Mouse (Mus musculus): ENCODE measurements at regions not wholly inside any gene's neighbourhood (a gene's known extent, or its start where the extent isn't known, plus 50 kb on each side); places are given as distances from the start of the nearest gene placed in this dataset.
A peak's percentile ranks its signal among the peaks of the same experiment; 100 is the strongest.

- DNase-seq (ENCODE audit: low read depth, low spot score), result no peak
Measured at GRCm38 (mm10) chr6:93150531-93150930, 207.2 kb upstream of the Adamts9 start.

- DNase-seq (ENCODE audit: low read depth, low spot score), result no peak
Measured at GRCm38 (mm10) chr6:93149956-93150355, 206.7 kb upstream of the Adamts9 start.

- DNase-seq (ENCODE audit: low read depth, low spot score), result no peak
Measured at GRCm38 (mm10) chr6:93140331-93140731, 197.0 kb upstream of the Adamts9 start.

- DNase-seq (ENCODE audit: low read depth, low spot score), result peak; percentile 78
Measured at GRCm38 (mm10) chr6:93133940-93134339, 190.6 kb upstream of the Adamts9 start.

- no peak for DNase-seq (ENCODE audit: low read depth, low spot score)
Measured at GRCm38 (mm10) chr6:93130946-93131685, 187.8 kb upstream of the Adamts9 start.

- DNase-seq (ENCODE audit: low read depth, low spot score), result no peak
Measured at GRCm38 (mm10) chr6:93119482-93119881, 176.2 kb upstream of the Adamts9 start.

GRCm38 (mm10) chr6:93113361-93113760 is 170.1 kb upstream of the Adamts9 start:
- DNase-seq (ENCODE audit: low read depth, low spot score), result peak; percentile 46

GRCm38 (mm10) chr6:93094730-93095360 is 151.6 kb upstream of the Adamts9 start:
- DNase-seq (ENCODE audit: low read depth, low spot score), result no peak

- no peak for DNase-seq (ENCODE audit: low read depth, low spot score)
Measured at GRCm38 (mm10) chr6:93093770-93094169, 150.5 kb upstream of the Adamts9 start.

GRCm38 (mm10) chr6:93087329-93087728 is 144.0 kb upstream of the Adamts9 start:
- no peak for DNase-seq (ENCODE audit: low read depth, low spot score)

GRCm38 (mm10) chr6:93084286-93084685 is 141.0 kb upstream of the Adamts9 start:
- peak; percentile 52 for DNase-seq (ENCODE audit: low read depth, low spot score)

GRCm38 (mm10) chr6:93083716-93084115 is 140.4 kb upstream of the Adamts9 start:
- no peak for DNase-seq (ENCODE audit: low read depth, low spot score)

- no peak for DNase-seq (ENCODE audit: low read depth, low spot score)
Measured at GRCm38 (mm10) chr6:93082205-93082604, 138.9 kb upstream of the Adamts9 start.

GRCm38 (mm10) chr6:93076681-93077080 is 133.4 kb upstream of the Adamts9 start:
- DNase-seq (ENCODE audit: low read depth, low spot score), result no peak

- DNase-seq (ENCODE audit: low read depth, low spot score), result no peak
Measured at GRCm38 (mm10) chr6:93075867-93076266, 132.6 kb upstream of the Adamts9 start.

- DNase-seq (ENCODE audit: low read depth, low spot score), result no peak
Measured at GRCm38 (mm10) chr6:93075011-93075410, 131.7 kb upstream of the Adamts9 start.

- no peak for DNase-seq (ENCODE audit: low read depth, low spot score)
Measured at GRCm38 (mm10) chr6:93070916-93071315, 127.6 kb upstream of the Adamts9 start.

GRCm38 (mm10) chr6:93067808-93068207 is 124.5 kb upstream of the Adamts9 start:
- no peak for DNase-seq (ENCODE audit: low read depth, low spot score)

- no peak for DNase-seq (ENCODE audit: low read depth, low spot score)
Measured at GRCm38 (mm10) chr6:93066553-93067376, 123.5 kb upstream of the Adamts9 start.

- no peak for DNase-seq (ENCODE audit: low read depth, low spot score)
Measured at GRCm38 (mm10) chr6:93065917-93066552, 122.7 kb upstream of the Adamts9 start.

- no peak for DNase-seq (ENCODE audit: low read depth, low spot score)
Measured at GRCm38 (mm10) chr6:93065366-93065765, 122.1 kb upstream of the Adamts9 start.

- DNase-seq (ENCODE audit: low read depth, low spot score), result no peak
Measured at GRCm38 (mm10) chr6:93064366-93064765, 121.1 kb upstream of the Adamts9 start.
